Comparison of ENCODE assay signal across 12 mouse cellular contexts in the genomic region with DNA sequence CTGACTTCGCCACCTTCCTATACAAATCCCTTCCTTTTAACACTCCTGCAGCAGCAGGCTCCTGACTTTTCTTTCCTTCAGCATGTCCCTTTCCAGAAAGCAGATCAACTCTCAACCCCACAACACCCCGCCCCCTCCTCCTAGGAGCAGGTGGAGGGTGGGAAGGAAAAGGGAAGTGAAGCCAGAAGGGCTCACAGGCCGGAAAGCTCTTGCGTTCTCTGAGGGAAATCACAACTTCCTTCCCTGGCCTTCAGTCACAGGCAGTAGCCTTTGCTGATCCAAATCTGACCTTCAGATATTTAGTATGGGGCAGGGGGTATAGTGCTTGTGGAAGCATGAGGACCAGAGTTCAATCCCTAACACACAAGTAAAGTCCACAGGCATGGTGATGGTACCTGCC. TPM values are rescaled to one million over a fixed set of nuclear protein-coding genes. Genes with fewer than 3 reads are reported as not detected.
DNase-seq lines count a peak whose midpoint lies in the region; ATAC-seq lines count a peak whose summit lies in the region.
"Had no signal": no experiment of that assay in that cellular context is flagged by ENCODE, and none has a peak within 500 bp of the region (broad histone marks: within the 10 kb centered on the region; RNA-seq: fewer than 3 reads in every experiment).

No protein-coding gene starts in this region.

- no peak overlapping the region for H3K4me3 ChIP-seq in lung, embryonic 16.5 days (ENCODE audit: low read length)
- H3K4me3 ChIP-seq in heart, embryonic 12.5 days: no peak overlapping the region
- no peak overlapping the region for H3K4me3 ChIP-seq in midbrain, embryonic 15.5 days

- H3K36me3 ChIP-seq in lung, embryonic 16.5 days (ENCODE audit: control insufficient read depth, insufficient read depth, low read length): no peaks in the 10 kb centered on the region
- no peaks in the 10 kb centered on the region for H3K36me3 ChIP-seq in heart, embryonic 12.5 days
- no peaks in the 10 kb centered on the region for H3K36me3 ChIP-seq in midbrain, embryonic 15.5 days (replicated peaks)
- H3K36me3 ChIP-seq: embryonic facial prominence, embryonic 12.5 days; lung, embryonic 15.5 days had no signal

- H3K27me3 ChIP-seq in lung, embryonic 16.5 days (ENCODE audit: control insufficient read depth, insufficient read depth, low read depth, low read length): no peaks in the 10 kb centered on the region
- no peaks in the 10 kb centered on the region for H3K27me3 ChIP-seq in heart, embryonic 12.5 days (replicated peaks)
- no peaks in the 10 kb centered on the region for H3K27me3 ChIP-seq in midbrain, embryonic 15.5 days (replicated peaks)

- no peak overlapping the region for H3K4me2 ChIP-seq in lung, embryonic 16.5 days (ENCODE audit: low read depth, low read length)
- H3K4me2 ChIP-seq in heart, embryonic 12.5 days: peak overlapping the region; percentile 76
- H3K4me2 ChIP-seq in midbrain, embryonic 15.5 days: no peak overlapping the region

- DNase-seq in adrenal gland, postnatal 10 days: peak; percentile 17
- DNase-seq in adrenal gland, postnatal 25 days: no peak
- DNase-seq in lung, postnatal 10 days: no peak
- no peak for DNase-seq in cerebellum, postnatal 36 days
- no peak for DNase-seq in layer of hippocampus, postnatal 25 days (ENCODE audit: extremely low spot score in 1 of 2, low spot score in 1 of 2)
- DNase-seq: gastrocnemius, postnatal 10 days; spleen, adult 18-20 months had no signal

- H3K9ac ChIP-seq in lung, embryonic 16.5 days (ENCODE audit: low read length): no peak overlapping the region
- H3K9ac ChIP-seq in heart, embryonic 12.5 days: peak overlapping the region; percentile 72
- no peak overlapping the region for H3K9ac ChIP-seq in midbrain, embryonic 15.5 days

- H3K9me3 ChIP-seq in lung, embryonic 16.5 days (ENCODE audit: control insufficient read depth, low read length): no peaks in the 10 kb centered on the region
- H3K9me3 ChIP-seq in heart, embryonic 12.5 days (replicated peaks): no peaks in the 10 kb centered on the region
- no peaks in the 10 kb centered on the region for H3K9me3 ChIP-seq in midbrain, embryonic 15.5 days
- H3K9me3 ChIP-seq: embryonic facial prominence, embryonic 12.5 days; lung, embryonic 15.5 days had no signal

- peaks cover 16% of the 10 kb centered on the region for H3K4me1 ChIP-seq in lung, embryonic 16.5 days (replicated peaks; ENCODE audit: control insufficient read depth, insufficient read depth, low read length)
- H3K4me1 ChIP-seq in heart, embryonic 12.5 days (replicated peaks): peaks cover 62% of the 10 kb centered on the region
- H3K4me1 ChIP-seq in midbrain, embryonic 15.5 days: peaks cover 27% of the 10 kb centered on the region

- H3K27ac ChIP-seq in lung, embryonic 16.5 days (ENCODE audit: low read length): 0 out of 2 replicates have a peak overlapping the region, but pooled peaks have one; percentile 18
- peak overlapping the region; percentile 91 for H3K27ac ChIP-seq in heart, embryonic 12.5 days (ENCODE audit: poor library complexity, severe bottlenecking)
- peak overlapping the region; percentile 10; the same call in 1 of the 2 replicates for H3K27ac ChIP-seq in midbrain, embryonic 15.5 days
- H3K27ac ChIP-seq: embryonic facial prominence, embryonic 12.5 days had no signal

- WGBS in lung, embryonic 16.5 days: 29% methylated on average over 4 of the region's 4 CpGs
- 27% methylated on average over 4 of the region's 4 CpGs for WGBS in heart, embryonic 12.5 days
- 73% methylated on average over 4 of the region's 4 CpGs for WGBS in midbrain, embryonic 15.5 days

- ATAC-seq in lung, embryonic 16.5 days (ENCODE audit: low read depth): no peak
- no peak for ATAC-seq in heart, embryonic 12.5 days (ENCODE audit: insufficient number of reproducible peaks, low FRiP score)
- ATAC-seq in midbrain, embryonic 15.5 days (replicated peaks): no peak

RNA-seq across cellular contexts. Expression of gene Tlr5, which starts 0.9 kb away (rescaled TPM):
- 1 to 10 TPM; 1.6 to 2.4 TPM for total RNA-seq in adrenal gland, postnatal 10 days (2021)
- 0.85 and 0.86 TPM in 2 replicates for total RNA-seq in adrenal gland, postnatal 25 days (2021)
- polyA plus RNA-seq in lung, embryonic 16.5 days (2015; fragmentation: Nextera tagmentation; extraction: Ambion mirVana): 1.3 TPM in 2 replicates
- polyA plus RNA-seq in heart, embryonic 12.5 days (2016; fragmentation: Nextera tagmentation; extraction: Ambion mirVana): 4.2 and 5.4 TPM in 2 replicates
- 0.17 and 0.45 TPM in 2 replicates for polyA plus RNA-seq in midbrain, embryonic 15.5 days (2015; fragmentation: Nextera tagmentation; extraction: Ambion mirVana)
- total RNA-seq in layer of hippocampus, postnatal 25 days (2021): under 1 TPM; 0.44 to 0.66 TPM

Comparison
In these comparisons a context has a peak if more than half of its experiments do, and no peak if none do; other contexts are left out.
1. H3K27ac ChIP-seq: peak in every context shown above with its lines; median percentile 91 in heart, embryonic 12.5 days; 18 in lung, embryonic 16.5 days; 10 in midbrain, embryonic 15.5 days.